Mouse (Mus musculus) olfactory bulb, adult 2 months (tissue): ENCODE results near the gene Pcnx3.

Experiments
- CTCF ChIP-seq: fragments of 200-500 bp; IDR thresholded peaks from 2 replicates; pipeline ENCODE4 v1.5.1; 2012; ENCODE audit warnings: low read depth, mild to moderate bottlenecking, low read length, moderate library complexity; ENCODE audit not compliant: insufficient read depth
- POLR2A ChIP-seq: fragments of 200-500 bp; IDR thresholded peaks from 2 replicates; pipeline ENCODE4 v1.6.1; 2012; ENCODE audit warnings: mild to moderate bottlenecking, low read depth, low read length, moderate library complexity; ENCODE audit not compliant: insufficient read depth

GRCm38 (mm10) chr19:5710581-5710980, 21.9 kb upstream of the Pcnx3 start:
- TF ChIP-seq CTCF (no peak), POLR2A (no peak)
